Mouse (Mus musculus) embryo, embryonic 10.5 days (tissue): ENCODE results near the gene Oscp1.

Experiments used
- DNase-seq: peaks from one replicate; pipeline ENCODE4 v3.0.0-alpha.2; 2015; ENCODE audit warnings: low spot score

Oscp1 gene

GRCm38 (mm10) chr4:126058134-126058996, at the start of gene Oscp1:
Oscp1 (plus strand) TSS chr4:126058565.
- peak; percentile 98 for DNase-seq

- no peak for DNase-seq
Observed at GRCm38 (mm10) chr4:126017676-126018332, 40.6 kb upstream of the Oscp1 start.

GRCm38 (mm10) chr4:126018966-126019538, 39.3 kb upstream of the Oscp1 start:
- no peak for DNase-seq

- DNase-seq = no peak
Observed at GRCm38 (mm10) chr4:126024303-126024900, 34.0 kb upstream of the Oscp1 start, which contains the start of gene Csf3r. Csf3r (plus strand) TSS chr4:126024550.

GRCm38 (mm10) chr4:126025801-126026200, 32.6 kb upstream of the Oscp1 start:
- no peak for DNase-seq

- DNase-seq = no peak
Observed at GRCm38 (mm10) chr4:126027980-126028379, 30.4 kb upstream of the Oscp1 start.

GRCm38 (mm10) chr4:126029042-126029441, 29.3 kb upstream of the Oscp1 start:
- DNase-seq = no peak

- no peak for DNase-seq
Observed at GRCm38 (mm10) chr4:126030705-126031104, 27.7 kb upstream of the Oscp1 start.

GRCm38 (mm10) chr4:126035413-126035812, 23.0 kb upstream of the Oscp1 start:
- no peak for DNase-seq

GRCm38 (mm10) chr4:126046851-126047585, 11.3 kb upstream of the Oscp1 start, which contains the start of gene Mrps15:
Mrps15 (plus strand) TSS chr4:126046925.
- DNase-seq = peak; percentile 95

GRCm38 (mm10) chr4:126051617-126052016, 6.7 kb upstream of the Oscp1 start:
- DNase-seq = no peak

- DNase-seq = peak; percentile 53
Observed at GRCm38 (mm10) chr4:126057207-126058133, 895 bp upstream of the Oscp1 start.

- no peak for DNase-seq
Observed at GRCm38 (mm10) chr4:126058997-126059362, 615 bp downstream of the Oscp1 start.

GRCm38 (mm10) chr4:126062856-126063255, 4.5 kb downstream of the Oscp1 start:
- no peak for DNase-seq

GRCm38 (mm10) chr4:126065241-126065640, 6.9 kb downstream of the Oscp1 start:
- DNase-seq = no peak

- DNase-seq = no peak
Observed at GRCm38 (mm10) chr4:126067401-126068077, 9.2 kb downstream of the Oscp1 start.

GRCm38 (mm10) chr4:126068842-126069241, 10.5 kb downstream of the Oscp1 start:
- no peak for DNase-seq

GRCm38 (mm10) chr4:126077833-126078232, 19.5 kb downstream of the Oscp1 start:
- DNase-seq = no peak

GRCm38 (mm10) chr4:126079266-126079665, 20.9 kb downstream of the Oscp1 start:
- DNase-seq = no peak

GRCm38 (mm10) chr4:126081601-126082000, 23.2 kb downstream of the Oscp1 start:
- no peak for DNase-seq
